Mouse (Mus musculus): ENCODE results near the gene Gm21477. TPM values are rescaled to one million over a fixed set of nuclear protein-coding genes. Genes with fewer than 3 reads are reported as not detected.

Gene Gm21477
- not detected in 2 replicates for polyA plus RNA-seq (2012; rRNA removed)

GRCm38 (mm10) chrY:87116521-87116920 lies at the start of gene Gm21477:
Gene Gm21477 (plus strand): TSS chrY:87116821.

